Mouse (Mus musculus): ENCODE measurements around the gene Actn1. TPM values are rescaled to one million over a fixed set of nuclear protein-coding genes. Genes with fewer than 3 reads are reported as not detected.

Gene Actn1
- total RNA-seq, 2 experiments from 2014 or later = 31.2 to 43.7 TPM

Other genes starting within 250 kb of the Actn1 start
- gene Zfp36l1, start 147.4 kb downstream of the Actn1 start, total RNA-seq (2021) = 100 to 1,000 TPM; 172 to 225 TPM
- 10 to 100 TPM; 30.6 to 33.7 TPM for gene Dcaf5, start 176.2 kb upstream of the Actn1 start, total RNA-seq (2021)
- 10 to 100 TPM; 20.5 to 22.3 TPM for gene Exd2, start 202.7 kb upstream of the Actn1 start, total RNA-seq (2021)